Mouse (Mus musculus) kidney, postnatal 0 days (tissue): ENCODE measurements at regions not wholly inside any gene's neighbourhood (a gene's known extent, or its start where the extent isn't known, plus 50 kb on each side); places are given as distances from the start of the nearest gene placed in this dataset.

Experiments
- ATAC-seq: fragments of 200-750 bp; cut with Nextera tagmentation; replicated peaks from 2 replicates; pipeline ENCODE4 v1.8.0; 2017; ENCODE audit warnings: low read depth, moderate number of reproducible peaks, moderate TSS enrichment, moderate library complexity; ENCODE audit not compliant: low FRiP score
- DNase-seq: peaks from one replicate; pipeline ENCODE4 v3.0.0-alpha.2; 2016; ENCODE audit warnings: low spot score
- H3K27ac ChIP-seq: fragments of 300-500 bp; sonication (generic); 2 replicates; pipeline ENCODE4 v1.5.1; 2014; ENCODE audit warnings: mild to moderate bottlenecking
- H3K27me3 ChIP-seq: fragments of 300-500 bp; sonication (generic); 2 replicates; pipeline ENCODE4 v1.6.1; 2014; ENCODE audit warnings: low read length, mixed read lengths; ENCODE audit not compliant: insufficient read depth
- H3K36me3 ChIP-seq: fragments of 300-500 bp; sonication (generic); 2 replicates; pipeline ENCODE4 v1.6.1; 2014; ENCODE audit warnings: low read length, mixed read lengths; ENCODE audit not compliant: insufficient read depth
- H3K4me1 ChIP-seq: fragments of 300-500 bp; sonication (generic); replicated peaks from 2 replicates; pipeline ENCODE4 v1.6.1; 2014; ENCODE audit warnings: antibody characterized with exemption, low read length, mixed read lengths; ENCODE audit not compliant: insufficient read depth
- H3K4me2 ChIP-seq: fragments of 300-500 bp; sonication (generic); 2 replicates; pipeline ENCODE4 v1.6.1; 2014; ENCODE audit warnings: mild to moderate bottlenecking, low read length, moderate library complexity, mixed read lengths
- H3K4me3 ChIP-seq: fragments of 300-500 bp; sonication (generic); replicated peaks from 2 replicates; pipeline ENCODE4 v1.5.1; 2014; ENCODE audit warnings: low read depth, low read length
- H3K9ac ChIP-seq: fragments of 300-500 bp; sonication (generic); 2 replicates; pipeline ENCODE4 v1.6.1; 2014; ENCODE audit warnings: low read depth, low read length
- H3K9me3 ChIP-seq: fragments of 300-500 bp; sonication (generic); replicated peaks from 2 replicates; pipeline ENCODE4 v1.6.1; 2016; ENCODE audit warnings: low read length, inconsistent platforms, mixed read lengths
- CTCF ChIP-seq: IDR thresholded peaks from 2 replicates; pipeline ENCODE4 v1.5.1; 2016; ENCODE audit warnings: antibody characterized with exemption, low read depth, mild to moderate bottlenecking, moderate library complexity
- WGBS: fragments of 180-500 bp; shearing (Covaris S2); extraction: QIAGEN DNeasy Blood & Tissue Kit; methylation state at CpG from one replicate; pipeline ENCODE4 v1.1.7; 2014; 5-methylcytosine and 5-hydroxymethylcytosine counted together

DNA sequence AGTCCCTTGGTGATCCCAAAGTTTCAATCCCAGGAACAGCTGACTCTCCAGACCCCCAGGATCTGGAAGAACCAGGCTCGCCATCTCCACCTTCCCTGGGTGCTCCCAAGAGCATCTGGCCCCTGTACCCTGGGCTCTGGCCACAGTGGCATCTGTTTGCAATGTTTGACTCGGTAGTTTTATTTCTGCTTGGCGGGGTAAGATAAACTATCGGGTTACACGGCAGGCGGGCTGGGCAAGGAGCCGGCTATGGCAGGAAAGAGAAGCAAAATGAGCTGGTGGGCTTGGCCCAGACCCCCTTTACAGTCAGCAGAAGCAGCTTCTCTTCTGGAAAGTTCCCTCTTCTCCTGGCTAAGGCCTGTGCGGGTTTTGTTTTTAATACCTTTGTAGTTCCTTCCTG, 50.6 kb upstream of the Tbx3 start:
- H3K4me2 ChIP-seq: no peak overlapping the region
- 21% methylated on average over 8 of the region's 8 CpGs for WGBS
- H3K9ac ChIP-seq: no peak overlapping the region
- no peaks in the 10 kb centered on the region for H3K9me3 ChIP-seq
- no peak overlapping the region for H3K4me3 ChIP-seq
- no peaks in the 10 kb centered on the region for H3K27me3 ChIP-seq
- no peak overlapping the region for H3K27ac ChIP-seq
- H3K4me1 ChIP-seq: no peaks in the 10 kb centered on the region
- ATAC-seq: no peak
- no peaks in the 10 kb centered on the region for H3K36me3 ChIP-seq
- no peak for TF ChIP-seq CTCF
- no peak for DNase-seq
